Mouse (Mus musculus) embryonic facial prominence, embryonic 12.5 days (tissue): ENCODE measurements around the gene Mrgpra6. TPM values are rescaled to one million over a fixed set of nuclear protein-coding genes. Genes with fewer than 3 reads are reported as not detected.

Source experiments
- ATAC-seq: fragments of 200-750 bp; cut with Nextera tagmentation; 2 replicates; pipeline ENCODE4 v1.8.0; 2017; ENCODE audit not compliant: insufficient number of reproducible peaks, insufficient read depth, low FRiP score, low TSS enrichment
- H3K27ac ChIP-seq: fragments of 300-500 bp; sonication (generic); 2 replicates; pipeline ENCODE4 v1.5.1; 2016; ENCODE audit warnings: mild to moderate bottlenecking
- H3K27me3 ChIP-seq: fragments of 300-500 bp; sonication (generic); 2 replicates; pipeline ENCODE4 v1.6.1; 2016; ENCODE audit warnings: mild to moderate bottlenecking, moderate library complexity
- H3K36me3 ChIP-seq: fragments of 300-500 bp; sonication (generic); 2 replicates; pipeline ENCODE4 v1.6.1; 2016; ENCODE audit warnings: mild to moderate bottlenecking
- H3K4me1 ChIP-seq: fragments of 300-500 bp; sonication (generic); 2 replicates; pipeline ENCODE4 v1.6.1; 2016
- H3K4me2 ChIP-seq: fragments of 300-500 bp; sonication (generic); replicated peaks from 2 replicates; pipeline ENCODE4 v1.6.1; 2016; ENCODE audit warnings: mild to moderate bottlenecking, moderate library complexity
- H3K4me3 ChIP-seq: fragments of 300-500 bp; sonication (generic); 2 replicates; pipeline ENCODE4 v1.5.1; 2016; ENCODE audit warnings: mild to moderate bottlenecking
- H3K9ac ChIP-seq: fragments of 300-500 bp; sonication (generic); 2 replicates; pipeline ENCODE4 v1.6.1; 2016; ENCODE audit warnings: mild to moderate bottlenecking, moderate library complexity
- H3K9me3 ChIP-seq: fragments of 300-500 bp; sonication (generic); 2 replicates; pipeline ENCODE4 v1.6.1; 2016; ENCODE audit warnings: mild to moderate bottlenecking, moderate library complexity
- WGBS: fragments of 180-500 bp; shearing (Covaris S2); methylation state at CpG from one replicate; pipeline ENCODE4 v1.1.7; 2016; 5-methylcytosine and 5-hydroxymethylcytosine counted together
- polyA plus RNA-seq: library from polyadenylated mRNA; unstranded; fragments of >200 nt; fragmentation: Nextera tagmentation; extraction: Ambion mirVana; gene quantifications from 2 replicates; pipeline ENCODE4 v1.2.1, GENCODE M21; 2016

Gene Mrgpra6
- not detected in 2 replicates for polyA plus RNA-seq

GRCm38 (mm10) chr7:47204830-47205229 is at the start of gene Mrgpra6:
Gene Mrgpra6 (minus strand): TSS chr7:47204920.
- no peak within 1 kb of the TSS for H3K4me3 ChIP-seq
- H3K9ac ChIP-seq, result no peak within 1 kb of the TSS
- 75% methylated on average over 4 of the region's 4 CpGs for WGBS
- H3K4me2 ChIP-seq, result no peak within 1 kb of the TSS
- H3K9me3 ChIP-seq, result no peaks in the 10 kb centered on the region
- ATAC-seq, result no peak
- no peaks in the 10 kb centered on the region for H3K27me3 ChIP-seq
- no peak within 1 kb of the TSS for H3K27ac ChIP-seq
- no peaks in the 10 kb centered on the region for H3K4me1 ChIP-seq
- no peaks in the 10 kb centered on the region for H3K36me3 ChIP-seq

GRCm38 (mm10) chr7:47252770-47253169 is 48.0 kb upstream of the Mrgpra6 start, which contains the start of gene Mrgpra9:
Gene Mrgpra9 (minus strand): TSS chr7:47252848.
- Histone ChIP-seq H3K9ac (no peak within 1 kb of the TSS), H3K27me3 (no peaks in the 10 kb centered on the region), H3K27ac (no peak within 1 kb of the TSS), H3K4me1 (no peaks in the 10 kb centered on the region), H3K4me2 (no peak within 1 kb of the TSS), H3K9me3 (no peaks in the 10 kb centered on the region), H3K4me3 (no peak within 1 kb of the TSS), H3K36me3 (no peaks in the 10 kb centered on the region)
- 50% methylated on average over 1 of the region's 1 CpGs for WGBS
- ATAC-seq, result no peak

GRCm38 (mm10) chr7:47244658-47245057 is 39.9 kb upstream of the Mrgpra6 start:
- Histone ChIP-seq H3K9me3 (no peaks in the 10 kb centered on the region), H3K9ac (no peak overlapping the region), H3K27me3 (no peaks in the 10 kb centered on the region), H3K4me3 (no peak overlapping the region), H3K4me1 (no peaks in the 10 kb centered on the region), H3K36me3 (no peaks in the 10 kb centered on the region), H3K4me2 (no peak overlapping the region), H3K27ac (no peak overlapping the region)
- no peak for ATAC-seq
- 67% methylated on average over 3 of the region's 3 CpGs for WGBS

GRCm38 (mm10) chr7:47195271-47195670 is 9.4 kb downstream of the Mrgpra6 start:
- no peaks in the 10 kb centered on the region for H3K36me3 ChIP-seq
- 57% methylated on average over 1 of the region's 1 CpGs for WGBS
- no peaks in the 10 kb centered on the region for H3K9me3 ChIP-seq
- H3K9ac ChIP-seq, result no peak overlapping the region
- H3K4me3 ChIP-seq, result no peak overlapping the region
- no peak for ATAC-seq
- H3K27me3 ChIP-seq, result no peaks in the 10 kb centered on the region
- no peak overlapping the region for H3K27ac ChIP-seq
- H3K4me2 ChIP-seq, result no peak overlapping the region
- H3K4me1 ChIP-seq, result no peaks in the 10 kb centered on the region

- no peaks in the 10 kb centered on the region for H3K4me1 ChIP-seq
- H3K9ac ChIP-seq, result no peak overlapping the region
- H3K9me3 ChIP-seq, result no peaks in the 10 kb centered on the region
- no peaks in the 10 kb centered on the region for H3K27me3 ChIP-seq
- no peak overlapping the region for H3K4me3 ChIP-seq
- no peaks in the 10 kb centered on the region for H3K36me3 ChIP-seq
- ATAC-seq, result no peak
- 77% methylated on average over 5 of the region's 5 CpGs for whole genome bisulfite sequencing
- H3K27ac ChIP-seq, result no peak overlapping the region
- no peak overlapping the region for H3K4me2 ChIP-seq
Observed at GRCm38 (mm10) chr7:47170814-47171213, 33.9 kb downstream of the Mrgpra6 start.

- H3K9me3 ChIP-seq, result no peaks in the 10 kb centered on the region
Observed at GRCm38 (mm10) chr7:47165028-47165427, 39.7 kb downstream of the Mrgpra6 start.

GRCm38 (mm10) chr7:47163203-47163602 is 41.5 kb downstream of the Mrgpra6 start:
- Histone ChIP-seq H3K9ac (no peak overlapping the region), H3K4me2 (no peak overlapping the region), H3K4me1 (no peaks in the 10 kb centered on the region), H3K36me3 (no peaks in the 10 kb centered on the region), H3K4me3 (no peak overlapping the region), H3K27me3 (no peaks in the 10 kb centered on the region), H3K9me3 (no peaks in the 10 kb centered on the region), H3K27ac (no peak overlapping the region)
- no peak for ATAC-seq
- 82% methylated on average over 4 of the region's 4 CpGs for WGBS

More at GRCm38 (mm10) chr7:47165028-47165427, 39.7 kb downstream of the Mrgpra6 start:
- Histone ChIP-seq H3K9ac (no peak overlapping the region), H3K4me3 (no peak overlapping the region), H3K27ac (no peak overlapping the region), H3K27me3 (no peaks in the 10 kb centered on the region), H3K4me1 (no peaks in the 10 kb centered on the region), H3K4me2 (no peak overlapping the region), H3K36me3 (no peaks in the 10 kb centered on the region)
- ATAC-seq, result no peak
- 45% methylated on average over 4 of the region's 4 CpGs for WGBS

- no peak for ATAC-seq
- H3K9ac ChIP-seq, result no peak overlapping the region
- H3K4me2 ChIP-seq, result no peak overlapping the region
- H3K4me1 ChIP-seq, result no peaks in the 10 kb centered on the region
- peaks cover 3% of the 10 kb centered on the region; the same call in 1 of the 2 replicates for H3K9me3 ChIP-seq
- 70% methylated on average over 2 of the region's 2 CpGs for WGBS
- H3K4me3 ChIP-seq, result no peak overlapping the region
- no peaks in the 10 kb centered on the region for H3K36me3 ChIP-seq
- H3K27ac ChIP-seq, result no peak overlapping the region
- no peaks in the 10 kb centered on the region for H3K27me3 ChIP-seq
Observed at GRCm38 (mm10) chr7:47158451-47158850, 46.3 kb downstream of the Mrgpra6 start.

GRCm38 (mm10) chr7:47157743-47158142 is 47.0 kb downstream of the Mrgpra6 start:
- WGBS, result 82% methylated on average over 9 of the region's 9 CpGs
- H3K9me3 ChIP-seq, result peaks cover 3% of the 10 kb centered on the region; the same call in 1 of the 2 replicates
- no peak overlapping the region for H3K4me3 ChIP-seq
- no peak overlapping the region for H3K27ac ChIP-seq
- no peak overlapping the region for H3K9ac ChIP-seq
- H3K4me1 ChIP-seq, result no peaks in the 10 kb centered on the region
- H3K36me3 ChIP-seq, result no peaks in the 10 kb centered on the region
- no peaks in the 10 kb centered on the region for H3K27me3 ChIP-seq
- H3K4me2 ChIP-seq, result no peak overlapping the region
- ATAC-seq, result no peak

- no peak for ATAC-seq
- no peak overlapping the region for H3K4me2 ChIP-seq
- no peak overlapping the region for H3K4me3 ChIP-seq
- H3K27me3 ChIP-seq, result no peaks in the 10 kb centered on the region
- H3K4me1 ChIP-seq, result no peaks in the 10 kb centered on the region
- no peak overlapping the region for H3K9ac ChIP-seq
- no peak overlapping the region for H3K27ac ChIP-seq
- no peaks in the 10 kb centered on the region for H3K36me3 ChIP-seq
- H3K9me3 ChIP-seq, result peaks cover 3% of the 10 kb centered on the region; the same call in 1 of the 2 replicates
- WGBS, result 82% methylated on average over 2 of the region's 2 CpGs
Observed at GRCm38 (mm10) chr7:47155849-47156248, 48.9 kb downstream of the Mrgpra6 start.

- 91% methylated on average over 4 of the region's 4 CpGs for WGBS
- no peaks in the 10 kb centered on the region for H3K27me3 ChIP-seq
- no peak for ATAC-seq
- no peak overlapping the region for H3K4me3 ChIP-seq
- H3K9ac ChIP-seq, result no peak overlapping the region
- H3K9me3 ChIP-seq, result peaks cover 3% of the 10 kb centered on the region; the same call in 1 of the 2 replicates
- H3K36me3 ChIP-seq, result no peaks in the 10 kb centered on the region
- no peaks in the 10 kb centered on the region for H3K4me1 ChIP-seq
- no peak overlapping the region for H3K27ac ChIP-seq
- H3K4me2 ChIP-seq, result no peak overlapping the region
Observed at GRCm38 (mm10) chr7:47155396-47155795, 49.3 kb downstream of the Mrgpra6 start.

GRCm38 (mm10) chr7:47150420-47151061 is 54.2 kb downstream of the Mrgpra6 start:
- 0 out of 2 replicates have a peak overlapping the region, but pooled peaks have one; percentile 11 for H3K4me2 ChIP-seq
- no peaks in the 10 kb centered on the region for H3K27me3 ChIP-seq
- H3K36me3 ChIP-seq, result no peaks in the 10 kb centered on the region
- H3K9ac ChIP-seq, result no peak overlapping the region
- 19% methylated on average over 11 of the region's 11 CpGs for whole genome bisulfite sequencing
- no peak overlapping the region for H3K27ac ChIP-seq
- H3K4me3 ChIP-seq, result no peak overlapping the region
- no peaks in the 10 kb centered on the region for H3K4me1 ChIP-seq
- ATAC-seq, result no peak
- H3K9me3 ChIP-seq, result peaks cover 2% of the 10 kb centered on the region; the same call in 1 of the 2 replicates
